Mouse (Mus musculus) small intestine, adult 2 months (tissue): ENCODE data around the gene Slc9a9.

ENCODE experiments used
- CTCF ChIP-seq: fragments of 200-500 bp; IDR thresholded peaks from 2 replicates; pipeline ENCODE4 v1.5.1; 2012; ENCODE audit warnings: low read depth, mild to moderate bottlenecking, control low read depth, inconsistent platforms, low read length, moderate library complexity, mixed read lengths; ENCODE audit not compliant: insufficient replicate concordance, insufficient read length; ENCODE audit errors: extremely low read depth
- POLR2A ChIP-seq: fragments of 200-500 bp; IDR thresholded peaks from 2 replicates; pipeline ENCODE4 v1.6.1; 2012; ENCODE audit warnings: low read depth, mild to moderate bottlenecking, control low read depth, inconsistent platforms, low read length, moderate library complexity

GRCm38 (mm10) chr9:95266924-95267323 is 597.2 kb downstream of the Slc9a9 start:
- TF ChIP-seq POLR2A: no peak
- TF ChIP-seq CTCF: no peak
